In the genomic region with DNA sequence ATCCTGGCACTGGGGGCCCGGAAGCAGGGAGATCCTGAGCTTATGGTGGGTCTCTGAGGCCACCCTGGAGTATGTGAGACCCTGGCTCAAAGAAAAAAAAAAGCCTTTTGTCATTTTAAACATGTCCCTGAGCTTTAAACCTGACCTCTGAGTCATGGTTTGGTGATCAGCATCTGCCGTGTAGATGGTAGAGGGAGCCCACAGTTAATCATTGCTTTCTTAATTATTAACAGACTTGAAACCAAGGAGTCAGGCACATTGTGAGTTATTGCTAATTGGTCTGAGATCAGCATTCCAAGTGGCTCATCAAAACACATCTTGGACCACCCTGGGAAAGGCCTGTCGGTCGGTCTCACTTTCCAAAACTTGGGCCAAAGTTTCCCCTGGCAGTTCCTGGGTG, we compare ENCODE assay signal across 22 mouse cellular contexts. TPM values are rescaled to one million over a fixed set of nuclear protein-coding genes. Genes with fewer than 3 reads are reported as not detected.
DNase-seq lines count a peak whose midpoint lies in the region; ATAC-seq and TF ChIP-seq lines count a peak whose summit lies in the region.
"Had no signal": no experiment of that assay in that cellular context is flagged by ENCODE, and none has a peak within 500 bp of the region (broad histone marks: within the 10 kb centered on the region; RNA-seq: fewer than 3 reads in every experiment).

No protein-coding gene starts in this region.

- peak overlapping the region; percentile 35; the same call in 1 of the 2 replicates for H3K9ac ChIP-seq in kidney, postnatal 0 days (ENCODE audit: low read depth, low read length)
- H3K9ac ChIP-seq in liver, embryonic 11.5 days (ENCODE audit: low read depth, low read length) = no peak overlapping the region
- H3K9ac ChIP-seq in hindbrain, embryonic 14.5 days = no peak overlapping the region
- H3K9ac ChIP-seq: embryonic facial prominence, embryonic 13.5 days; forebrain, embryonic 12.5 days; heart, embryonic 12.5 days had no signal

- no peak for TF ChIP-seq CTCF in kidney, adult 2 months (conservative IDR thresholded peaks at IDR 0.05; ENCODE audit: insufficient read depth, insufficient read length, low read depth, low read length)
- no peak for TF ChIP-seq CTCF in Patski (IDR thresholded peaks at IDR 0.05)
- no peak for TF ChIP-seq CTCF in kidney, postnatal 0 days (IDR thresholded peaks at IDR 0.05; ENCODE audit: low read depth)

- POLR2A ChIA-PET in Patski (lab: Charles Lee) = interaction anchor here (1.6 kb wide), 1 partner anchor 9 kb away, joined by 3 read pairs; no protein-coding TSS in a partner anchor

- no peaks in the 10 kb centered on the region for H3K9me3 ChIP-seq in kidney, postnatal 0 days (replicated peaks; ENCODE audit: low read length)
- H3K9me3 ChIP-seq in liver, embryonic 11.5 days (ENCODE audit: control insufficient read depth, low read length) = no peaks in the 10 kb centered on the region
- no peaks in the 10 kb centered on the region for H3K9me3 ChIP-seq in hindbrain, embryonic 14.5 days (ENCODE audit: control insufficient read depth, low read length)
- H3K9me3 ChIP-seq: embryonic facial prominence, embryonic 13.5 days; forebrain, embryonic 12.5 days; heart, embryonic 12.5 days; hindbrain, embryonic 10.5 days had no signal

- TF ChIP-seq POLR2A in kidney, adult 2 months (IDR thresholded peaks at IDR 0.05; ENCODE audit: low read depth, low read length) = no peak

- CTCF ChIA-PET in Patski (lab: Charles Lee) = interaction anchor here (0.6 to 1.9 kb wide), 4 partner anchors 10 to 122 kb away, joined by 3 to 5 read pairs (median 4); no protein-coding TSS in a partner anchor

- H3K4me1 ChIP-seq in kidney, adult 2 months (ENCODE audit: control insufficient read depth, insufficient read depth, low read length) = peaks cover 6% of the 10 kb centered on the region; the same call in 1 of the 2 replicates
- H3K4me1 ChIP-seq in kidney, postnatal 0 days (replicated peaks; ENCODE audit: insufficient read depth, low read length) = peaks cover 9% of the 10 kb centered on the region; the same call in 1 of the 2 replicates
- H3K4me1 ChIP-seq in liver, embryonic 11.5 days (replicated peaks; ENCODE audit: control insufficient read depth, insufficient read depth, low read length) = peaks cover 8% of the 10 kb centered on the region
- no peaks in the 10 kb centered on the region for H3K4me1 ChIP-seq in hindbrain, embryonic 14.5 days (replicated peaks; ENCODE audit: control insufficient read depth, insufficient read depth, low read length)

- peak; percentile 60 for ATAC-seq in Patski
- ATAC-seq in kidney, postnatal 0 days (replicated peaks; ENCODE audit: low FRiP score, low read depth) = no peak
- ATAC-seq in liver, embryonic 11.5 days (replicated peaks; ENCODE audit: low FRiP score) = no peak
- no peak for ATAC-seq in hindbrain, embryonic 14.5 days (ENCODE audit: low FRiP score)
- ATAC-seq: forebrain, embryonic 16.5 days; hindbrain, embryonic 16.5 days; inflammation-experienced regulatory T-cells, adult 6 months had no signal

- H3K27me3 ChIP-seq in kidney, adult 2 months (replicated peaks; ENCODE audit: control insufficient read depth, insufficient read depth, low read length) = 0 out of 2 replicates have a peak, but pooled peaks cover 1% of the 10 kb centered on the region
- no peaks in the 10 kb centered on the region for H3K27me3 ChIP-seq in Patski
- no peaks in the 10 kb centered on the region for H3K27me3 ChIP-seq in kidney, postnatal 0 days (ENCODE audit: insufficient read depth, low read length)
- peaks cover 9% of the 10 kb centered on the region for H3K27me3 ChIP-seq in liver, embryonic 11.5 days (replicated peaks; ENCODE audit: control insufficient read depth, insufficient read depth, low read length)
- no peaks in the 10 kb centered on the region for H3K27me3 ChIP-seq in hindbrain, embryonic 14.5 days (ENCODE audit: control insufficient read depth, insufficient read depth, low read length)
- H3K27me3 ChIP-seq: CH12.LX had no signal

- in situ Hi-C loops in Patski (cut with MboI; ENCODE audit: low pct_unique_long_range_greater_than_20kb) = loop anchor here (25.0 kb wide), 1 partner anchor 520 kb away; a partner anchor contains a TSS

- DNase-seq in kidney, adult 2 months = peak; percentile 57
- DNase-seq in kidney, postnatal 10 days = no peak
- DNase-seq in Patski (ENCODE audit: low read depth, low spot score) = peak; percentile 58
- DNase-seq in kidney, adult 9 months = peak; percentile 61
- no peak for DNase-seq in kidney, postnatal 0 days (ENCODE audit: low spot score)
- DNase-seq in liver, embryonic 11.5 days (ENCODE audit: low spot score) = no peak
- no peak for DNase-seq in cerebellum, adult 9-11 months
- DNase-seq in hindbrain, embryonic 14.5 days (ENCODE audit: low spot score) = no peak
- DNase-seq: adrenal gland, adult 8-10 months; cerebellum, adult 11 months; cerebellum, adult 8-10 months; cerebellum, postnatal 25 days; gastrocnemius, adult 2 months; gastrocnemius, postnatal 25 days had no signal

- no peak overlapping the region for H3K4me3 ChIP-seq in kidney, adult 2 months (ENCODE audit: insufficient read depth, low read depth, low read length)
- H3K4me3 ChIP-seq in kidney, postnatal 0 days (replicated peaks; ENCODE audit: low read depth, low read length) = no peak overlapping the region
- H3K4me3 ChIP-seq in liver, embryonic 11.5 days (ENCODE audit: low read depth, low read length) = no peak overlapping the region
- H3K4me3 ChIP-seq in hindbrain, embryonic 14.5 days (replicated peaks; ENCODE audit: low read length) = no peak overlapping the region
- H3K4me3 ChIP-seq: embryonic facial prominence, embryonic 13.5 days; forebrain, embryonic 12.5 days; gastrocnemius, adult 2 months; heart, embryonic 12.5 days; hindbrain, embryonic 10.5 days had no signal

- H3K27ac ChIP-seq in kidney, adult 2 months (ENCODE audit: insufficient read depth, low read depth, low read length) = no peak overlapping the region
- H3K27ac ChIP-seq in kidney, postnatal 0 days = peak overlapping the region; percentile 70; the same call in 1 of the 2 replicates
- H3K27ac ChIP-seq in liver, embryonic 11.5 days (ENCODE audit: low read depth, low read length) = no peak overlapping the region
- H3K27ac ChIP-seq in hindbrain, embryonic 14.5 days = no peak overlapping the region
- H3K27ac ChIP-seq: embryonic facial prominence, embryonic 13.5 days; forebrain, embryonic 12.5 days; gastrocnemius, adult 2 months; hindbrain, embryonic 10.5 days had no signal

- WGBS in kidney, adult 2 months = 37% methylated on average over 4 of the region's 4 CpGs
- WGBS in kidney, postnatal 0 days = 34% methylated on average over 4 of the region's 4 CpGs
- WGBS in liver, embryonic 11.5 days = 81% methylated on average over 4 of the region's 4 CpGs
- 59% methylated on average over 4 of the region's 4 CpGs for WGBS in hindbrain, embryonic 14.5 days

- no peak overlapping the region for H3K4me2 ChIP-seq in kidney, postnatal 0 days (ENCODE audit: low read length)
- H3K4me2 ChIP-seq in liver, embryonic 11.5 days = no peak overlapping the region
- H3K4me2 ChIP-seq in hindbrain, embryonic 14.5 days (replicated peaks) = no peak overlapping the region
- H3K4me2 ChIP-seq: embryonic facial prominence, embryonic 13.5 days; forebrain, embryonic 12.5 days; heart, embryonic 12.5 days had no signal

- H3K36me3 ChIP-seq in kidney, adult 2 months (ENCODE audit: control insufficient read depth, insufficient read depth, low read length) = no peaks in the 10 kb centered on the region
- H3K36me3 ChIP-seq in kidney, postnatal 0 days (ENCODE audit: insufficient read depth, low read length) = 0 out of 2 replicates have a peak, but pooled peaks cover 12% of the 10 kb centered on the region
- H3K36me3 ChIP-seq in liver, embryonic 11.5 days (ENCODE audit: control insufficient read depth, insufficient read depth, low read length) = no peaks in the 10 kb centered on the region
- H3K36me3 ChIP-seq in hindbrain, embryonic 14.5 days (replicated peaks; ENCODE audit: control insufficient read depth, insufficient read depth) = peaks cover 59% of the 10 kb centered on the region

RNA-seq across cellular contexts. Expression of a gene that starts 24.0 kb away (rescaled TPM):
- 6.0 and 7.9 TPM in 2 replicates for polyA plus RNA-seq in kidney, adult 2 months (2012; rRNA removed)
- polyA plus RNA-seq in Patski (2021) = 9.6 TPM
- 12.6 and 13.0 TPM in 2 replicates for polyA plus RNA-seq in kidney, postnatal 0 days (2015; fragmentation: Nextera tagmentation; extraction: Ambion mirVana)
- 3.6 TPM in 2 replicates for polyA plus RNA-seq in liver, embryonic 11.5 days (2014; fragmentation: Nextera tagmentation; extraction: Ambion mirVana)
- polyA plus RNA-seq in hindbrain, embryonic 14.5 days (2014; fragmentation: Nextera tagmentation; extraction: Ambion mirVana) = 36.2 and 39.2 TPM in 2 replicates

RNA-seq across cellular contexts. Expression of a gene that starts 49.4 kb away (rescaled TPM):
- 43.1 and 50.3 TPM in 2 replicates for polyA plus RNA-seq in kidney, adult 2 months (2012; rRNA removed)
- 39.6 TPM for polyA plus RNA-seq in Patski (2021)
- 20.8 and 22.0 TPM in 2 replicates for polyA plus RNA-seq in kidney, postnatal 0 days (2015; fragmentation: Nextera tagmentation; extraction: Ambion mirVana)
- 16.6 and 18.7 TPM in 2 replicates for polyA plus RNA-seq in liver, embryonic 11.5 days (2014; fragmentation: Nextera tagmentation; extraction: Ambion mirVana)
- 17.4 and 17.8 TPM in 2 replicates for polyA plus RNA-seq in hindbrain, embryonic 14.5 days (2014; fragmentation: Nextera tagmentation; extraction: Ambion mirVana)

RNA-seq across cellular contexts. Expression of a gene that starts 53.8 kb away (rescaled TPM):
- polyA plus RNA-seq in kidney, adult 2 months (2012; rRNA removed) = 6.8 and 7.0 TPM in 2 replicates
- polyA plus RNA-seq in Patski (2021) = 6.5 TPM
- 3.4 and 3.6 TPM in 2 replicates for polyA plus RNA-seq in kidney, postnatal 0 days (2015; fragmentation: Nextera tagmentation; extraction: Ambion mirVana)
- polyA plus RNA-seq in liver, embryonic 11.5 days (2014; fragmentation: Nextera tagmentation; extraction: Ambion mirVana) = 3.5 and 4.8 TPM in 2 replicates
- 6.5 and 8.7 TPM in 2 replicates for polyA plus RNA-seq in hindbrain, embryonic 14.5 days (2014; fragmentation: Nextera tagmentation; extraction: Ambion mirVana)

RNA-seq across cellular contexts. Expression of a gene that starts 55.3 kb away (rescaled TPM):
- polyA plus RNA-seq in kidney, adult 2 months (2012; rRNA removed) = 76.9 and 84.7 TPM in 2 replicates
- polyA plus RNA-seq in Patski (2021) = 10.3 TPM
- polyA plus RNA-seq in kidney, postnatal 0 days (2015; fragmentation: Nextera tagmentation; extraction: Ambion mirVana) = 41.7 and 43.8 TPM in 2 replicates
- polyA plus RNA-seq in liver, embryonic 11.5 days (2014; fragmentation: Nextera tagmentation; extraction: Ambion mirVana) = 7.1 and 10.2 TPM in 2 replicates
- 10.4 TPM in 2 replicates for polyA plus RNA-seq in hindbrain, embryonic 14.5 days (2014; fragmentation: Nextera tagmentation; extraction: Ambion mirVana)

Comparison
In these comparisons a context has a peak if more than half of its experiments do, and no peak if none do; other contexts are left out.
1. DNase-seq: peak in kidney, adult 2 months (single experiment), Patski (single experiment) and kidney, adult 9 months (single experiment); none in kidney, postnatal 10 days (single experiment), kidney, postnatal 0 days (single experiment), liver, embryonic 11.5 days (single experiment), cerebellum, adult 9-11 months (single experiment) and hindbrain, embryonic 14.5 days (single experiment).